Mouse (Mus musculus) frontal cortex, adult (tissue): ENCODE measurements around the gene Il4i1.

Experiments
- ATAC-seq: cut with Nextera tagmentation; 2 replicates; pipeline ENCODE4 v1.9.2; 2017; ENCODE audit warnings: mild to moderate bottlenecking, moderate library complexity, mixed read lengths; ENCODE audit not compliant: low TSS enrichment

The Il4i1 gene

DNA sequence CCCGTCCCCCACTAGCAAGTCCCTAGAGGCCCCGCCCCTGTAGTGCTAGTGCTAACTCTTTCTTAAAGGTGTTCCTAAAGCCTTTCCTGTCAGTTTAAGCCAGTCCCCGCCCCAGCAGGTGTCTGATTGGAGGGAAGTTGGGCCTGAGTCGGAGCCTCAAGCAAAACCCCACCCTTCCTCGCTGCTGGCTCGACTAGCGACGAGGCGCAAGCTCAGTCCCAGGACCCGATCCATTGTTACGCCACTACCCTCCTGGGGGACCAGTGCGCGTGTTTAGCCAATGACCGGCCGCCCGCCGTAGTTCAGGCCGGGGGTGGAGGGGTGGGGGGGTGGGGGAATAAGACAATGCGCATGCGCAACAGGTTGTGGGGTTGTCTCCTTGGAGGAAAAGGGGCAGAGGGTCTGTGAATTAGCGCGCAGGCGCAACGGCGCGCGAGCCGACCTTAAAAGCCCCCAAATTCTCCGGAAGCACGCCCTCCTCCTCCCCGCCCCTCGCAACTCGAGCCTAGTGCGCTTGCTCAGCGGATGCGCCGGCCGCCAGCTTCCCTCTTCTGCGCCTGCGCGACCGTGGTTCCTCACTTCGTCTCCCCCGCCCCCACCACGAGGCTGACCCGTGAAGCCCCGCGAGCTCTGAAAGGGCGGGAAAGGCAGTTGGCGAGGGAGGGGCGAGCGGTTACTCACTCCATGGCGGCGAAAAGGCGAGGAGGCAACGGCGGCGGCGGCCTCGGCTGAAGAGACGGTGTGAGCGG, at the start of gene Il4i1, which contains the start of gene Nup62:
TSS of gene Il4i1 (plus strand) at position 667 of the 749 bp plus-strand sequence.
TSS of gene Nup62 (plus strand) at position 368 of the 749 bp plus-strand sequence.
- ATAC-seq: peak; percentile 92

GRCm38 (mm10) chr7:44768129-44768528, 48.1 kb upstream of the Il4i1 start:
- ATAC-seq: no peak

- ATAC-seq: no peak; the same call in 1 of the 2 replicates
Observed at GRCm38 (mm10) chr7:44770046-44770578, 46.1 kb upstream of the Il4i1 start.

GRCm38 (mm10) chr7:44772591-44773204, 43.5 kb upstream of the Il4i1 start:
- ATAC-seq: peak; percentile 13; the same call in 1 of the 2 replicates

DNA sequence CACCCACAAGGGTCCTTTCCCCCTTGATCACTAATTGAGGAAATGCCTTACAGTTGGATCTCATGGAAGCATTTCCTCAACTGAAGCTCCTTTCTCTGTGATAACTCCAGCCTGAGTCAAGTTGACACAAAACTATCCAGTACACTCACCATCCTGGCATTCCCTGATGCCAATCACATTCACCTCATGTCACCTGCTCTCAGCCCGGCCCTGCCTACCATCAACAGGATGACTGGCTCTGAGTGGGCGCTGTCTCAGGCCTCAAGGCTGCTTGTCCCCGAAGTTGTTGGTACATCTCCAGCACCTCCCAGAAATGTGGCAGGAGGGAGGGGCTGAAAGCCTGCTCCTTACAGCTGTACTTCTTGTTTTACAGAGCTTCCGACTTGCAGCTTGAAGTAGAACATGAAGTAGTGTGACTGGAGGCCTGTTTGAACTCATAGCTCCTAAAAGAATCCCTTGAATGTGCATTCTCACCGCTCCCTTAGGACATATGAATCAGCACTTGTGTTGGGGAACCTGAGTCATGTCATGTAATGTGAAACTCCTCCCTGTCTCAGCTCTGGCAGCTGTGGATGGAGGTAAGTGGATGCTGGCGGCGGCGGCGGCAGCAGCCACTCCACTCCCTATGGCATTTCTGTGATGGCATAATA, 39.2 kb upstream of the Il4i1 start:
- no peak; the same call in 1 of the 2 replicates for ATAC-seq

DNA sequence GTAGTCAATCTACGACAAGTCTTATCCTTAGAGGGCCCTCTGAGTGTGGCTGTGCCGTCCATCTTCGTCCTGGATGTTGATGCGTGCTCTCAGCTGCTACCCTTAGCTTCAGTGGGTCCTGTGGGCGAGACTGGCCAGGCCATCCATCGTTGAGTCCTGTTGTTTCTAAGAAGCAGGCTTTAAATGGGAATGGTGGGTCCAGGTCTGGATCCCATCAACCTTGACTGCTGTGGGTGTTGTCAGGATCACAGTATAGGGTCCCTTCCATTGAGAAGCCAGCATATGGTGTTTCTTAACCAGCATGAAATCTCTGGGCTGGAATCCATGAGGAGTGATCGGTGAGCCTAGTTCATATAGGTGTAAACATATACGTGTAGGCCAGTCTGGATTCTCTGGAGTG, 36.1 kb upstream of the Il4i1 start:
- no peak for ATAC-seq

DNA sequence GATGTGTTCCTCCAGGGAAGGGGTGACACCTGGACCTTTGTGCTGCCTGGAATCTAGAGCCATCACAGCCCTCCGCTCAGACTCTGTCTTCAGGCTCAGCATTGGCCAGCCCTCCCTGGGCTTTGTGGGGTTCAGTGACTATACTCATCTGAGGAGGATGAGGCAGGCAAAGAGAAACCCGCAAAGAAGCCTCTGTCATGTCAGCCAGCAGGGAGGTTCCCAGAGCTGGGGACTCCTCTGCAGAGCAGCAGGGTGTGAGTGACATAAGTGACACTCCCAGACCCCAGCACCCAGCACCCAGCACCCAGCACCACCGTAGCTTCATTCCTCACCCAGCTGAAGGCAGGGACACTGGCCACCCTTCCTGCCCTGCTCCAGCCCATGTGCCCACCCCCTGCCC, 26.7 kb upstream of the Il4i1 start:
- ATAC-seq: no peak

DNA sequence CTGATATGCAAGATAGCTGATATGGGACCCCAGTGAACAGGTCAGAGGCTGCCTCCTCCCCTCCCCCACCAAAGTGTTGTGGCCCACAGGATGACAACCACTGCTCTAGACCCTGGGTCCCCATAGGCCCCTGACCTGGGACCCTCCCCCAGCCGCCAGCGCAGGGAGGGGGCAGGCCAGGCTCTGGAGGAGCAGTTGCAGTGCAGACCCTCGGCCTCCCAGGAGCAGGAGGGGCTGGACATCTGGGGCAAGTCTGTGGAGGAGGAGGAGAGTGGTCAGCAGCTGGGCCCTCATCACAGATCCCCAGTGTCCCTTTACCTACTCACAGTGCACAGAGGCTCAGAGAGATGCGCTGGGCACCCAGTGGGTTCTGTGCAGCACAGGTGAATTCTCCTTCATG, 26.1 kb upstream of the Il4i1 start:
- ATAC-seq: no peak

DNA sequence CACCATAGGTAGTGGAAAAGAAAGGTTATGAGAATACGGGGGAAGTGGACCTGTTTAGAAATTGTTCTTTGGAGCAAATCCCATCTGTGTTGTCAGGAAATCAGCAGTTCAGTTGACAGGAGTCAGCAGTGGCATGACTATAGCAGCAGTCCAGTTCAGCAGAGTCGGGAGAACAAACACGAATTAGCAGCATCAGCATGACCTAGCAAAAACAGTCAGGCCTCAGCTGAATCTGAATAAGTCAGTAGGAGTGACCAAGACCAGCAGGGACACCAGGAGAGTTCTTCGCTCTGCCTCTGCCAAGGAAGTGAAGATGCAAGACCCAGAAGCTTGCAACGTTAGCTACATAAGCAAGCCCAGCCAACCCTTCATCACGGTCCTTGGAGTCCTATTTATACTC, 23.4 kb upstream of the Il4i1 start:
- ATAC-seq: no peak

DNA sequence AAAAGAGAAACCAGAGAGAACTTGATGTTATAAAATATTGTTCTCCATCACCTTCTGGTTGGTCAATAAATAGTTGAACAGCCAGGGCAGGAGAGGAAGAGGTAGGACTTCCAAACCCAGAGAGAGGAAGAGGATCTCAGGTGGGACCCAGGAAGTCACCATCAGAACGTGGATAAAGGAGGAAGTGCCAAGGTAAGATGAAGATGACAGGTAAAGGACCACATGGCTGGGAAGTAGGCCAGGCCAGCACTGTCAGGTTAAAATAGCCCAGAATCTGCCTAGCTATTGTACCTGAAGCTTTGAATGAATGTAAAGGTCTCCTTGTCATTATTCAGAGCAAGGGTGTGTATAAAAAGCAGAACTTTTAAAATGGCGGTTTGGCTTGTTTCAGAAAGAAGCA, 7.3 kb upstream of the Il4i1 start:
- no peak for ATAC-seq

GRCm38 (mm10) chr7:44809466-44809865, 6.7 kb upstream of the Il4i1 start:
- ATAC-seq: no peak

DNA sequence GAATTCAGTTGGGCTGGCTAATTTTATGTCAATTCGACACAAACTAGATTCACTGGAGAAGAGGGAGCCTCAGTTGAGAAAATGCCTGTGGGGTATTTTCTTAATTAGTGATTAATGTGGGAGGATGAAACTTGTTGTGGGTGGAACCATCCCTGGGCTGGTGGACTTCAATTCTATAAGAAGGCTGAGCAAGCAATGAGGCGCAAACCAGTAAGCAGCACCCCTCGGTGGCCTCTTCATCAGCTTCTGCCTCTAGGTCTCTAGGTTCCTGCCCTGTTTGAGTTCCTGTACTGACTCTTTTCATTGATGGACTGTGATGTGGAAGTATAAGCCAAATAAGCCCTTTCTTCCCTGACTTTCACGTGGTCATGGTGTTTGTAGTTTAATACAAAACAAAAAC, 5.8 kb upstream of the Il4i1 start:
- ATAC-seq: no peak

DNA sequence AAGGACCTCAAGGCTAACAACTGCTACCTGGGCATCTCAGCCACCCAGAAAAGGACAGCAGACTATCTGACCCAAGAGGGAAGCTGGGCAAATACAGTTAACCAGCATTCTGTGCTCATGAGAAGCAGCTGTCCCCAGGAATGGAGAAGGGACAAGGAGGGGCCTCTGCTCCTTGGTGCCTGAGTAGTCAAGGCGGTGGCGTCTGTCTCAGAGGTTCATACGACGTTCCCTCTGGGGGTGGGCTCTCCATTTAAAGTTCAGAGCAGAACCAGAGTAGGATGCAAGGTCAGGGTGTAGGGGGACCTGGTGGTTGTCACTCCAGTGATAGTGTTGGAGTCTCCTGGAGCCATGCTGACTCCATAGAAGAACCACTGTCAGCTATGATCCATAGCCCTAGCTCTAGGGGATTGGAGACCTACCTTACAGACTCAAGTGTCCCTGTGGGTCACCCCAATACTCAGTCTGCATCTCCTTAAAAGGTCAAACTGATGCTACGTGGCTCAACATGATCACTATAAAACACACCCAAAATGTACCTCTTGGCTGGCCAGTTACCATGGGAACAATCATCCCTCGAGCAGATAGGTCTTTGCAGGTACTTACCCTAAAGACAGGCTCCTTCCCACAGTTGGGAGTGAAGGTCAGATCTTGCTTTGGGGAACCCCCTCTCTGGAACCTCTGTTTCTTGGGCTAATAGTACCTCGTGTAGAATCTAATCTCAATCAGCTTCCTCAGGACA, 5.2 kb upstream of the Il4i1 start:
- no peak for ATAC-seq

GRCm38 (mm10) chr7:44812651-44813325, 3.4 kb upstream of the Il4i1 start:
- ATAC-seq: no peak

- ATAC-seq: no peak
Observed at GRCm38 (mm10) chr7:44813985-44814384, 2.2 kb upstream of the Il4i1 start.

GRCm38 (mm10) chr7:44814423-44814822, 1.8 kb upstream of the Il4i1 start:
- ATAC-seq: no peak

GRCm38 (mm10) chr7:44814952-44815553, 1.1 kb upstream of the Il4i1 start:
- no peak for ATAC-seq

- ATAC-seq: no peak
Observed at GRCm38 (mm10) chr7:44816470-44817021, 359 bp downstream of the Il4i1 start, which contains the start of gene Atf5. Gene Atf5 (minus strand): TSS chr7:44816658.

DNA sequence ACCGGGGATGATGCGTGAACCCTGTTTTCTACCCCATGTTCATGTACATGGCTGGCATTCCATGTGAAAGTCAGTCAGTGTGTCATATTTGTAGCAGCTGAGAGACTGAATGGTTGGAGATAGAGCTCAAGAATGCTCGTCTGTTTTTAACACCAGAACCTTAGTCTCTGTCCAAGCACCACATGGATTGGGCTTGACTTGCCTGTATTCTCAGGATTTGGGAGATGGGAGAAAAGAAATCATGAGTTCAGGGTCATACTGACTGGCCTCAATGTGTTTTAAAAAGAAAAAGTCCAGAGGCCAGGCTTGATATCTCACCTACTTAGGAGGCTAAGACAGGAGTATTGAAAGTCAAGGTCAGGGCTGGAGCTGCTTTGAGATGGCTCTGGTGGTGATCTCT, 1.3 kb downstream of the Il4i1 start:
- no peak for ATAC-seq

DNA sequence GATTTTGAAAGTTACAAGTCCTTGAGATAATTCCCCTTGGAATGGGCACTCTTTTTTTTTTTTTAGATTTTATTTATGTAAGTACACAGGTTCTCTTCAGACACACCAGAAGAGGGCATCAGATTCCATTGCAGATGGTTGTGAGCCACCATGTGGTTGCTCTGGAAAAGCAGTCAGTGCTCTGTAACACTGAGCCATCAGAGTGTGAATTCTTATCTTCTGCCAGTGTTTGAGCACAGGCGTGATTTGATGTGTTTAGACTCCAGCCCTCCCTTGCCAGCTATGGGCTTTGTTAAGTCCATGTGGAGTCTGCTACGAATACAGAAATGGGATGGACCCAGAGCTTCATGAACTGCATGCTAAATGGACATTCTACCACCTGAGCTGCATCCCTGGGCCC, 2.0 kb downstream of the Il4i1 start:
- ATAC-seq: no peak
